Comparison of ENCODE assay signal across 8 mouse cellular contexts in the genomic region with DNA sequence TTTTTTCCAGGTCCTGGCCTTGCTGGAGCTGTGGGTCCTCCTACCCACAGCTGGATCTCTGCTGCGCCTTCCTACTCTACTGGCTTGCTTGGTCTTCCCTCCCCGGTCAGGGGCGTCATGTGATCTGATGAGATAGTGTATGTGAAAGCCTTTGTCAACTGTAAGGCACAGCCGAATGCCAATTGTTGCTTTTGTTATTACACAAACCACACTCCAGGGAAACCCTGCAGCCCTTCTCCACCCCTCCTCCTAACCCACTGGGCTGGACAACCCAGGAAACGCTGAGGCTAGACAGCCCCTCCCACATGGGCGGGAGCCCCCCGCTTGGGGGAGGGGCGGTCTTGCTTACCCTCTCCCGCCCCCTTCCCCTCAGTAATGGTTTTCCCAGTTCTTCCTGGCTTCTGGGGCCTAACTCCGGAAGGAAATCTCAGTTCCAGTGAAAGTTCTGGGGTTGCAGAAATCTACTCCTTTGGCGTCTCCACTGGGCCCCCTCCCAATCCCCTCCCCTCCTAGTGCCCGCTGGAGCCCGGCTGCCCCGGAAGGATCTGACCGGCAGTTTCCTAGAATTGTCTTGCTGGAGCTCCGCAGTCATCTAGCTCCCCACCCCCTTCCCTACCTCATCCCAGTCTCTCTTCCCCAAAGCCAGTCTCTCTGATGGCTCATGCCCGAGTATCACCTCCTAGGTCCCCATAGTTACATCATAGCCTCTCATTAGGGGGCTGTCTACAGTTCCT. TPM values are rescaled to one million over a fixed set of nuclear protein-coding genes. Genes with fewer than 3 reads are reported as not detected.
DNase-seq lines count a peak whose midpoint lies in the region; ATAC-seq and TF ChIP-seq lines count a peak whose summit lies in the region.

No protein-coding gene starts in this region.

- H3K36me3 ChIP-seq in C2C12 (ENCODE audit: control insufficient read depth, insufficient read depth), result no peaks in the 10 kb centered on the region
- H3K36me3 ChIP-seq in forebrain, embryonic 13.5 days (ENCODE audit: poor library complexity, severe bottlenecking), result no peaks in the 10 kb centered on the region
- H3K36me3 ChIP-seq in heart, postnatal 0 days (replicated peaks; ENCODE audit: control insufficient read depth, insufficient read depth, low read length), result no peaks in the 10 kb centered on the region
- H3K36me3 ChIP-seq in liver, embryonic 13.5 days, result no peaks in the 10 kb centered on the region
- H3K36me3 ChIP-seq in thymus, adult 2 months (ENCODE audit: control insufficient read depth, insufficient read depth, low read length), result no peaks in the 10 kb centered on the region

- WGBS in forebrain, embryonic 13.5 days, result 1% methylated on average over 17 of the region's 17 CpGs
- WGBS in heart, postnatal 0 days, result 2% methylated on average over 17 of the region's 17 CpGs
- WGBS in liver, embryonic 13.5 days (ENCODE audit: insufficient replicate concordance), result 2% methylated on average over 17 of the region's 17 CpGs
- WGBS in thymus, adult 2 months, result 5% methylated on average over 17 of the region's 17 CpGs

- no peaks in the 10 kb centered on the region for H3K27me3 ChIP-seq in C2C12 (ENCODE audit: control insufficient read depth, insufficient read depth, insufficient read length)
- H3K27me3 ChIP-seq in forebrain, embryonic 13.5 days, result no peaks in the 10 kb centered on the region
- no peaks in the 10 kb centered on the region for H3K27me3 ChIP-seq in heart, postnatal 0 days (ENCODE audit: control insufficient read depth, insufficient read depth, low read length)
- H3K27me3 ChIP-seq in liver, embryonic 13.5 days, result no peaks in the 10 kb centered on the region
- no peaks in the 10 kb centered on the region for H3K27me3 ChIP-seq in thymus, adult 2 months (ENCODE audit: control insufficient read depth, insufficient read depth, low read length)

- H3ac ChIP-seq in C2C12 (ENCODE audit: control insufficient read depth, insufficient read length, low read depth), result peak overlapping the region; percentile 7

- H3K4me3 ChIP-seq in C2C12 (ENCODE audit: insufficient read depth, poor library complexity, severe bottlenecking), result no peak overlapping the region
- peak overlapping the region; percentile 36 for H3K4me3 ChIP-seq in forebrain, embryonic 13.5 days
- peak overlapping the region; percentile 29 for H3K4me3 ChIP-seq in heart, postnatal 0 days (ENCODE audit: low read depth, low read length)
- peak overlapping the region; percentile 46 for H3K4me3 ChIP-seq in liver, embryonic 13.5 days (replicated peaks)
- H3K4me3 ChIP-seq in thymus, adult 2 months (ENCODE audit: control insufficient read depth, insufficient read depth, low read length), result peak overlapping the region; percentile 65

- peaks cover 11% of the 10 kb centered on the region for H3K4me1 ChIP-seq in forebrain, embryonic 13.5 days
- peaks cover 10% of the 10 kb centered on the region for H3K4me1 ChIP-seq in heart, postnatal 0 days (ENCODE audit: control insufficient read depth, insufficient read depth)
- H3K4me1 ChIP-seq in liver, embryonic 13.5 days (replicated peaks), result peaks cover 31% of the 10 kb centered on the region
- peaks cover 15% of the 10 kb centered on the region for H3K4me1 ChIP-seq in thymus, adult 2 months (replicated peaks; ENCODE audit: control insufficient read depth, insufficient read depth, low read length)

- peak overlapping the region; percentile 63 for H3K9ac ChIP-seq in forebrain, embryonic 13.5 days
- peak overlapping the region; percentile 36; the same call in 1 of the 2 replicates for H3K9ac ChIP-seq in heart, postnatal 0 days (replicated peaks; ENCODE audit: low read depth, low read length)
- peak overlapping the region; percentile 55 for H3K9ac ChIP-seq in liver, embryonic 13.5 days

- TF ChIP-seq EP300 in heart, postnatal 0 days (IDR thresholded peaks at IDR 0.05; ENCODE audit: low read depth), result peak; percentile 81; the same call in 1 of the 2 replicates

- peak overlapping the region; percentile 80 for H3K27ac ChIP-seq in forebrain, embryonic 13.5 days
- peak overlapping the region; percentile 81 for H3K27ac ChIP-seq in heart, postnatal 0 days (ENCODE audit: low read depth)
- peak overlapping the region; percentile 72 for H3K27ac ChIP-seq in liver, embryonic 13.5 days
- 0 out of 2 replicates have a peak overlapping the region, but pooled peaks have one; percentile 4 for H3K27ac ChIP-seq in thymus, adult 2 months (ENCODE audit: control insufficient read depth, insufficient read depth, low read length)

- H3K79me2 ChIP-seq in C2C12 (ENCODE audit: control insufficient read depth, insufficient read depth), result no peaks in the 10 kb centered on the region

- peak overlapping the region; percentile 63 for H3K4me2 ChIP-seq in forebrain, embryonic 13.5 days
- H3K4me2 ChIP-seq in heart, postnatal 0 days (ENCODE audit: low read depth, low read length), result peak overlapping the region; percentile 36
- peak overlapping the region; percentile 67 for H3K4me2 ChIP-seq in liver, embryonic 13.5 days

- ATAC-seq in forebrain, embryonic 13.5 days, result peak; percentile 93
- ATAC-seq in heart, postnatal 0 days (ENCODE audit: insufficient read depth, low read depth), result peak; percentile 93
- peak; percentile 78 for ATAC-seq in liver, embryonic 13.5 days (ENCODE audit: low read depth)

- TF ChIP-seq CTCF in C2C12 (IDR thresholded peaks at IDR 0.05; ENCODE audit: control insufficient read depth, insufficient read depth, insufficient read length), result no peak
- no peak for TF ChIP-seq CTCF in heart, postnatal 0 days (IDR thresholded peaks at IDR 0.05; ENCODE audit: low read depth)
- no peak for TF ChIP-seq CTCF in thymus, adult 2 months (IDR thresholded peaks at IDR 0.05; ENCODE audit: borderline replicate concordance, control insufficient read depth, extremely low read depth, insufficient read depth, low read length, poor library complexity)

- TF ChIP-seq POLR2A in thymus, adult 2 months (IDR thresholded peaks at IDR 0.05; ENCODE audit: control insufficient read depth, extremely low read depth, insufficient read depth, low read length, poor library complexity), result no peak

- DNase-seq in brain, adult 2 months (ENCODE audit: low read depth, low spot score), result peak; percentile 87
- DNase-seq in heart, postnatal 0 days (ENCODE audit: low spot score), result peak; percentile 91
- peak; percentile 88 to 94 for DNase-seq in kidney, postnatal 25 days
- DNase-seq in liver, embryonic 13.5 days, result peak; percentile 42
- peak; percentile 89 for DNase-seq in neural tube, embryonic 10.5 days (ENCODE audit: extremely low spot score, low spot score)
- DNase-seq in thymus, adult 2 months, result peak; percentile 61

- H3K79me3 ChIP-seq in C2C12 (ENCODE audit: low read depth), result no peaks in the 10 kb centered on the region

- no peaks in the 10 kb centered on the region for H3K9me3 ChIP-seq in forebrain, embryonic 13.5 days (replicated peaks)
- H3K9me3 ChIP-seq in heart, postnatal 0 days (replicated peaks; ENCODE audit: control insufficient read depth, low read length), result no peaks in the 10 kb centered on the region
- no peaks in the 10 kb centered on the region for H3K9me3 ChIP-seq in liver, embryonic 13.5 days (replicated peaks)

TF ChIP-seq in C2C12, 6 proteins besides CTCF, POLR2A, EP300 and RAD21:
- TF ChIP-seq CEBPB (IDR thresholded peaks at IDR 0.05; ENCODE audit: low read depth), result no peak
- no peak for TF ChIP-seq MYOD1 (IDR thresholded peaks at IDR 0.05; ENCODE audit: control insufficient read depth, insufficient read length, low read depth)
- peak; percentile 74 for TF ChIP-seq USF1 (IDR thresholded peaks at IDR 0.05; ENCODE audit: low read depth)

RNA-seq across cellular contexts. Expression of a gene that starts 13.1 kb away (rescaled TPM):
- 39.3 TPM for polyA plus RNA-seq in C2C12 (2012; fragmentation: generic; extraction: Trizol)
- 27.8 and 29.3 TPM in 2 replicates for polyA plus RNA-seq in forebrain, embryonic 13.5 days (2015; fragmentation: Nextera tagmentation; extraction: Ambion mirVana)
- 26.1 and 26.6 TPM in 2 replicates for total RNA-seq in heart, postnatal 0 days (2014; rRNA removed; ENCODE audit: low replicate concordance)
- polyA plus RNA-seq in heart, postnatal 0 days (2015; fragmentation: Nextera tagmentation; extraction: Ambion mirVana), result 7.8 and 8.3 TPM in 2 replicates
- polyA plus RNA-seq in liver, embryonic 13.5 days (2015; fragmentation: Nextera tagmentation; extraction: Ambion mirVana), result 10.0 and 11.7 TPM in 2 replicates
- polyA plus RNA-seq in thymus, adult 2 months (2012; rRNA removed), result 46.2 and 47.4 TPM in 2 replicates

RNA-seq across cellular contexts. Expression of a gene that starts 19.1 kb away (rescaled TPM):
- 1.0 TPM for polyA plus RNA-seq in C2C12 (2012; fragmentation: generic; extraction: Trizol)
- 2.3 and 2.8 TPM in 2 replicates for polyA plus RNA-seq in forebrain, embryonic 13.5 days (2015; fragmentation: Nextera tagmentation; extraction: Ambion mirVana)
- 26.4 and 30.9 TPM in 2 replicates for total RNA-seq in heart, postnatal 0 days (2014; rRNA removed; ENCODE audit: low replicate concordance)
- 10.2 and 11.2 TPM in 2 replicates for polyA plus RNA-seq in heart, postnatal 0 days (2015; fragmentation: Nextera tagmentation; extraction: Ambion mirVana)
- 4.0 TPM in 2 replicates for polyA plus RNA-seq in liver, embryonic 13.5 days (2015; fragmentation: Nextera tagmentation; extraction: Ambion mirVana)
- polyA plus RNA-seq in thymus, adult 2 months (2012; rRNA removed), result 9.2 and 11.4 TPM in 2 replicates

RNA-seq across cellular contexts. Expression of a gene that starts 29.4 kb away (rescaled TPM):
- 93.9 TPM for polyA plus RNA-seq in C2C12 (2012; fragmentation: generic; extraction: Trizol)
- polyA plus RNA-seq in forebrain, embryonic 13.5 days (2015; fragmentation: Nextera tagmentation; extraction: Ambion mirVana), result 367 and 388 TPM in 2 replicates
- total RNA-seq in heart, postnatal 0 days (2014; rRNA removed; ENCODE audit: low replicate concordance), result 46.8 and 53.5 TPM in 2 replicates
- polyA plus RNA-seq in heart, postnatal 0 days (2015; fragmentation: Nextera tagmentation; extraction: Ambion mirVana), result 60.2 and 60.8 TPM in 2 replicates
- polyA plus RNA-seq in liver, embryonic 13.5 days (2015; fragmentation: Nextera tagmentation; extraction: Ambion mirVana), result 75.0 and 85.0 TPM in 2 replicates
- polyA plus RNA-seq in thymus, adult 2 months (2012; rRNA removed), result 50.1 and 50.8 TPM in 2 replicates

RNA-seq across cellular contexts. Expression of a gene that starts 44.3 kb away (rescaled TPM):
- polyA plus RNA-seq in C2C12 (2012; fragmentation: generic; extraction: Trizol), result 18.8 TPM
- polyA plus RNA-seq in forebrain, embryonic 13.5 days (2015; fragmentation: Nextera tagmentation; extraction: Ambion mirVana), result 73.5 and 76.5 TPM in 2 replicates
- 44.3 and 59.2 TPM in 2 replicates for total RNA-seq in heart, postnatal 0 days (2014; rRNA removed; ENCODE audit: low replicate concordance)
- polyA plus RNA-seq in heart, postnatal 0 days (2015; fragmentation: Nextera tagmentation; extraction: Ambion mirVana), result 85.5 and 90.5 TPM in 2 replicates
- polyA plus RNA-seq in liver, embryonic 13.5 days (2015; fragmentation: Nextera tagmentation; extraction: Ambion mirVana), result 21.2 and 22.9 TPM in 2 replicates
- polyA plus RNA-seq in thymus, adult 2 months (2012; rRNA removed), result 20.8 and 27.8 TPM in 2 replicates

RNA-seq across cellular contexts. Expression of a gene that starts 56.8 kb away (rescaled TPM):
- polyA plus RNA-seq in C2C12 (2012; fragmentation: generic; extraction: Trizol), result 8.6 TPM
- polyA plus RNA-seq in forebrain, embryonic 13.5 days (2015; fragmentation: Nextera tagmentation; extraction: Ambion mirVana), result 11.2 and 12.4 TPM in 2 replicates
- total RNA-seq in heart, postnatal 0 days (2014; rRNA removed; ENCODE audit: low replicate concordance), result 3.3 and 6.2 TPM in 2 replicates
- 2.3 and 2.4 TPM in 2 replicates for polyA plus RNA-seq in heart, postnatal 0 days (2015; fragmentation: Nextera tagmentation; extraction: Ambion mirVana)
- polyA plus RNA-seq in liver, embryonic 13.5 days (2015; fragmentation: Nextera tagmentation; extraction: Ambion mirVana), result 1.5 and 1.6 TPM in 2 replicates
- 15.0 and 21.2 TPM in 2 replicates for polyA plus RNA-seq in thymus, adult 2 months (2012; rRNA removed)

Comparison
In these comparisons a context has a peak if more than half of its experiments do, and no peak if none do; other contexts are left out.
1. H3K27ac ChIP-seq: peak in every context shown above with its lines; median percentile 81 in heart, postnatal 0 days; 80 in forebrain, embryonic 13.5 days; 72 in liver, embryonic 13.5 days; 4 in thymus, adult 2 months.